Mouse (Mus musculus) testis, postnatal 10 days (tissue): ENCODE data around the gene Tcf19.

Experiments
- DNase-seq: peaks from one replicate; pipeline ENCODE4 v3.0.0; 2021; ENCODE audit warnings: low spot score

Tcf19 gene

GRCm38 (mm10) chr17:35516652-35517500, at the start of gene Tcf19, which contains the start of gene Cchcr1:
Tcf19 (minus strand) TSS chr17:35516824.
Cchcr1 (plus strand) TSS chr17:35517100.
- peak; percentile 98 for DNase-seq

GRCm38 (mm10) chr17:35558216-35558615, 41.6 kb upstream of the Tcf19 start:
- DNase-seq, result no peak

- no peak for DNase-seq
Measured at GRCm38 (mm10) chr17:35557351-35557750, 40.7 kb upstream of the Tcf19 start.

- DNase-seq, result peak; percentile 70
Measured at GRCm38 (mm10) chr17:35556812-35557211, 40.2 kb upstream of the Tcf19 start.

GRCm38 (mm10) chr17:35556186-35556765, 39.7 kb upstream of the Tcf19 start:
- DNase-seq, result no peak

GRCm38 (mm10) chr17:35554761-35555397, 38.3 kb upstream of the Tcf19 start:
- DNase-seq, result no peak

- no peak for DNase-seq
Measured at GRCm38 (mm10) chr17:35554321-35554720, 37.7 kb upstream of the Tcf19 start.

GRCm38 (mm10) chr17:35551881-35552414, 35.3 kb upstream of the Tcf19 start, which contains the start of gene Cdsn:
Cdsn (plus strand) TSS chr17:35552128.
- no peak for DNase-seq

- no peak for DNase-seq
Measured at GRCm38 (mm10) chr17:35550871-35551270, 34.2 kb upstream of the Tcf19 start.

GRCm38 (mm10) chr17:35550143-35550494, 33.5 kb upstream of the Tcf19 start:
- DNase-seq, result no peak

- peak; percentile 94 for DNase-seq
Measured at GRCm38 (mm10) chr17:35549437-35550142, 33.0 kb upstream of the Tcf19 start.

- no peak for DNase-seq
Measured at GRCm38 (mm10) chr17:35548636-35549035, 32.0 kb upstream of the Tcf19 start.

GRCm38 (mm10) chr17:35547465-35547864, 30.8 kb upstream of the Tcf19 start:
- no peak for DNase-seq

GRCm38 (mm10) chr17:35544680-35545079, 28.1 kb upstream of the Tcf19 start:
- peak; percentile 83 for DNase-seq

GRCm38 (mm10) chr17:35544001-35544400, 27.4 kb upstream of the Tcf19 start:
- no peak for DNase-seq

GRCm38 (mm10) chr17:35543412-35543861, 26.8 kb upstream of the Tcf19 start:
- no peak for DNase-seq

GRCm38 (mm10) chr17:35542761-35543411, 26.3 kb upstream of the Tcf19 start:
- DNase-seq, result no peak

GRCm38 (mm10) chr17:35539540-35539939, 22.9 kb upstream of the Tcf19 start:
- DNase-seq, result no peak

GRCm38 (mm10) chr17:35538476-35538875, 21.9 kb upstream of the Tcf19 start:
- no peak for DNase-seq

- no peak for DNase-seq
Measured at GRCm38 (mm10) chr17:35537421-35537820, 20.8 kb upstream of the Tcf19 start.

- DNase-seq, result peak; percentile 86
Measured at GRCm38 (mm10) chr17:35534343-35534742, 17.7 kb upstream of the Tcf19 start.
